Mouse (Mus musculus) embryonic facial prominence, embryonic 11.5 days (tissue): Measurements from ENCODE around the gene Stxbp4. TPM values are rescaled to one million over a fixed set of nuclear protein-coding genes. Genes with fewer than 3 reads are reported as not detected.

Experiments used
- ATAC-seq: fragments of 200-750 bp; cut with Nextera tagmentation; replicated peaks from 2 replicates; pipeline ENCODE4 v1.8.0; 2017; ENCODE audit warnings: low read depth; ENCODE audit not compliant: insufficient number of reproducible peaks, low FRiP score, low TSS enrichment
- DNase-seq: peaks from one replicate; pipeline ENCODE4 v3.0.0-alpha.2; 2015; ENCODE audit warnings: low spot score
- H3K27ac ChIP-seq: fragments of 300-500 bp; sonication (generic); replicated peaks from 2 replicates; pipeline ENCODE4 v1.5.1; 2014; ENCODE audit warnings: mild to moderate bottlenecking, low read depth, low read length, control low read depth
- H3K27me3 ChIP-seq: fragments of 300-500 bp; sonication (generic); 2 replicates; pipeline ENCODE4 v1.6.1; 2014; ENCODE audit warnings: mild to moderate bottlenecking, low read length, moderate library complexity, mixed read lengths; ENCODE audit not compliant: control insufficient read depth, insufficient read depth
- H3K36me3 ChIP-seq: fragments of 300-500 bp; sonication (generic); replicated peaks from 2 replicates; pipeline ENCODE4 v1.6.1; 2014; ENCODE audit warnings: low read depth, mild to moderate bottlenecking, low read length, moderate library complexity, mixed read lengths; ENCODE audit not compliant: control insufficient read depth, insufficient read depth
- H3K4me1 ChIP-seq: fragments of 300-500 bp; sonication (generic); 2 replicates; pipeline ENCODE4 v1.6.1; 2014; ENCODE audit warnings: low read length, mixed read lengths; ENCODE audit not compliant: control insufficient read depth, insufficient read depth
- H3K4me2 ChIP-seq: fragments of 300-500 bp; sonication (generic); 2 replicates; pipeline ENCODE4 v1.6.1; 2014; ENCODE audit warnings: low read depth, mild to moderate bottlenecking, control low read depth, low read length, moderate library complexity
- H3K4me3 ChIP-seq: fragments of 300-500 bp; sonication (generic); 2 replicates; pipeline ENCODE4 v1.5.1; 2014; ENCODE audit warnings: low read depth, low read length, control low read depth
- H3K9ac ChIP-seq: fragments of 300-500 bp; sonication (generic); replicated peaks from 2 replicates; pipeline ENCODE4 v1.6.1; 2014; ENCODE audit warnings: mild to moderate bottlenecking, control low read depth, low read length
- H3K9me3 ChIP-seq: fragments of 300-500 bp; sonication (generic); replicated peaks from 2 replicates; pipeline ENCODE4 v1.6.1; 2016; ENCODE audit warnings: mild to moderate bottlenecking, low read length, inconsistent platforms, mixed read lengths; ENCODE audit not compliant: control insufficient read depth
- WGBS: fragments of 180-500 bp; shearing (Covaris S2); extraction: QIAGEN DNeasy Blood & Tissue Kit; methylation state at CpG from one replicate; pipeline ENCODE4 v1.1.7; 2014; 5-methylcytosine and 5-hydroxymethylcytosine counted together
- polyA plus RNA-seq: library from polyadenylated mRNA; unstranded; fragments of >200 nt; fragmentation: Nextera tagmentation; extraction: Ambion mirVana; gene quantifications from 2 replicates; pipeline ENCODE4 v1.2.1, GENCODE M21; 2014

Stxbp4 gene
- polyA plus RNA-seq, 1 experiment from 2014 or later: 35.1 TPM

DNA sequence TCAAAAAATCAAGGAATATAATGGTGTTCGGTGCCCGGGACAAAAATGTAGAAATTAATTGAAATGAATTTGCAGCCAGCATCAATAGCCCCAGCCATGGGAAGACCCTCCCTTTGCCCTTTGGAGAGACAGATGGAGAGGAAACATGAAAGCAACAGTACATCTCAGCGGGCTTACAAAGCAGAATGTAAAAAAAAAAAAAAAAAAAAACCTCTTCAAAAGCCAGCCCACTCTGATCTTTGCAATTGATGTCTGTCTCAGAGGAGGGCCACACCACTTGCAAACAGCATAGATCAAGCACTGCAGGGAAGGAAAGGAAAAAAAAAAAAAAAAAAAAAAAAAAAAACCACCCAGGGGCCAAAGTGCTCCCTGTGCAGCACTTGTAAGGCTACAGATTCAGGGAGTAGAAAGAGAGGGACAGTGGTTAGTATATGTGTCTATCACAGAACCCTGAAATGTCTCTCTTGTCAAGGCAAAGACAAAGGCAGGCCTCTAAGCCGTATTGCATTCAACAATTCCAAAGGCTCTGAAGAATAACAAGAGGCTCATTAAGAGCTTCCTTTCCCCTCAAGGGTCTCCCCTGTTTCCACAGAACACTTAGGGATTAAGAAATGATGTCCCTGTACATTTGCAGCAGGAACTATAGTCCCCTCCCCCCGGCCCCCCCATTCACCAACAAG, 25.9 kb upstream of the Stxbp4 start:
- H3K36me3 ChIP-seq: no peaks in the 10 kb centered on the region
- no peak overlapping the region for H3K4me2 ChIP-seq
- H3K4me1 ChIP-seq: no peaks in the 10 kb centered on the region; the same call in 1 of the 2 replicates
- DNase-seq (peak; percentile 39), ATAC-seq (0 out of 2 replicates have a peak, but pooled peaks have one; percentile 29)
- H3K9me3 ChIP-seq: no peaks in the 10 kb centered on the region
- H3K27me3 ChIP-seq: no peaks in the 10 kb centered on the region
- WGBS: 50% methylated on average over 5 of the region's 5 CpGs
- no peak overlapping the region for H3K4me3 ChIP-seq
- H3K9ac ChIP-seq: no peak overlapping the region
- H3K27ac ChIP-seq: 0 out of 2 replicates have a peak overlapping the region, but pooled peaks have one; percentile 17

DNA sequence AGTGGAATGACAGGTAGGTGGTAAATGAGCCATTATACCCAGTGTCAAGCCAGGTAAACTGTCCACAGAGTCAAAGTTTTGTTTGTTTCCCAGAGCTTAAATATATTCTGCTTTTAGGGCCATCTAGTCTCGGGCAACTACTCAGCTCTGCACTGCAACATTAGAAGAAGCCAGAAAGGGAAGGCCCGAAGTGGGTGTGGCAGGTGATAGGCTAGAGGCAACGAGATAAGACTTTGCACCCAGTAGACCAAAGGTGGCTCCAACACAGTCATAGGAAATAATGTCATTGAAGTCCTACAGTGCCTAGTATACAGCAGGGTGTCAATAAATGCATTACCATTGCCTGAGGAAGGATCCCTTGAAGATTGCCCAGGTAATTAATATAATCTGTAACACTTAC, 25.2 kb upstream of the Stxbp4 start:
- Histone ChIP-seq H3K36me3 (no peaks in the 10 kb centered on the region), H3K27ac (no peak overlapping the region), H3K4me1 (no peaks in the 10 kb centered on the region; the same call in 1 of the 2 replicates), H3K4me2 (no peak overlapping the region), H3K9me3 (no peaks in the 10 kb centered on the region), H3K27me3 (no peaks in the 10 kb centered on the region), H3K4me3 (no peak overlapping the region), H3K9ac (no peak overlapping the region)
- no peak for ATAC-seq
- 89% methylated on average over 3 of the region's 3 CpGs for WGBS
- DNase-seq: no peak

DNA sequence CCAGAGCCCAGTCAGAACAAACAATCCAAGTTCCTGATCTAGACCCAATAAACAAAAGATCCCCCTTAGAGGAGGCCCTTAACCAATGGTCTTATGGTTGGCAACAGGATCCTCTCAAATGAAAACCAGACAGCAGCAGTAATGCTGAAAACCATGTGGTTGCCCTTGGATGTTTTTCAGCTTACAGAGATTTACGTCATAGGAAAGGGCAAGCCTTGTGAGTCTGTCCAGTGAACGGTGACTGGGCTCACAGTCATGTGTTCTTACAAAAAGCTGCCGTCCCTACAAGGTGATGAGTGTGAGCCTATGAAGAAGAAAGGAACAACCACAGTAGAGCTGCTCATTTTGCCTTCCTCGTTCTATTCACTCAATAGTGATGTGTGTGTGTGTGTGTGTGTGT, 22.8 kb upstream of the Stxbp4 start:
- Histone ChIP-seq H3K27ac (no peak overlapping the region), H3K9me3 (no peaks in the 10 kb centered on the region), H3K27me3 (no peaks in the 10 kb centered on the region), H3K4me3 (no peak overlapping the region), H3K9ac (no peak overlapping the region), H3K36me3 (no peaks in the 10 kb centered on the region), H3K4me1 (no peaks in the 10 kb centered on the region; the same call in 1 of the 2 replicates), H3K4me2 (no peak overlapping the region)
- DNase-seq (no peak), ATAC-seq (no peak)
- 72% methylated on average over 4 of the region's 4 CpGs for WGBS

DNA sequence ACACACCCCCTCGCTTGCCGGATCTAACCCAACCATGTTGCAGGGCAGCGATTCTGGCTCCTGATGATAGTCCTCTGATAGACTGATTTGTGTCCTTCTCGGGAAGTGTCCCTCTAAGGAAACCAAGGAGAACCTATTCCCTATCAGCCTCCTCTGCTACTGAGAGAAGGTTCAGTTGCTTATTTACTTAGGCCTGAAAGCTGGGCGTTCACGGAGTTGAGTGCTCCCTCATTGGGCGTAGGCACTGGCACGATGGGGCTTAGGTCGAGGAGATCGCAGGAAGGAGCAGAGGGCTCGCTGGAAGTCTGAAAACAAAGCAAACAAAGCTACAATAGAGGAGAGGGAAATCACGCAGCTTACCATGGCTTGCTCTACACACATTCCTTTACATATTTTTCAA, 19.6 kb upstream of the Stxbp4 start:
- no peak overlapping the region for H3K27ac ChIP-seq
- no peak for DNase-seq
- no peak overlapping the region for H3K9ac ChIP-seq
- no peak overlapping the region for H3K4me2 ChIP-seq
- H3K36me3 ChIP-seq: no peaks in the 10 kb centered on the region; the same call in 1 of the 2 replicates
- ATAC-seq: no peak
- no peaks in the 10 kb centered on the region for H3K27me3 ChIP-seq
- no peak overlapping the region for H3K4me3 ChIP-seq
- WGBS: 80% methylated on average over 12 of the region's 12 CpGs
- no peaks in the 10 kb centered on the region for H3K9me3 ChIP-seq
- no peaks in the 10 kb centered on the region for H3K4me1 ChIP-seq

DNA sequence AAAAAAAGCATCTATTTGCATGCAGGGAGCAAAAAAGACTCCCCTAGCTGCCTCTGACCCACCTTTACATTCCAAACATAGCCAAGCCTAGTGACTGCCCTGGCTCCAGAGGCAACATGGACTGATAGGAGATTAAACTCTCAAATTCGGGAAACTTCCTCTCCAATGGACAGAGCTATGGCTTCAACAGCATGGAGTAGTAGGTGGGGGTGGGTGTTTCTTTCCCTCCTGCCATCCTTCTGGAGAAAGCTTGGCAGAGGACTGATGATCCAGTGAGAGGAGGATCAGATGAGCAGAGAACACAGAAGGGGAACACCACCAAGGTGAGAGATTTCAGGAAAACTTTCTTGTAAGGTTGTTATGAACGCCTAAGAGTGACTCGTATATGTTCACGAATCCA, 14.7 kb upstream of the Stxbp4 start:
- no peaks in the 10 kb centered on the region; the same call in none of the 2 replicates for H3K36me3 ChIP-seq

DNA sequence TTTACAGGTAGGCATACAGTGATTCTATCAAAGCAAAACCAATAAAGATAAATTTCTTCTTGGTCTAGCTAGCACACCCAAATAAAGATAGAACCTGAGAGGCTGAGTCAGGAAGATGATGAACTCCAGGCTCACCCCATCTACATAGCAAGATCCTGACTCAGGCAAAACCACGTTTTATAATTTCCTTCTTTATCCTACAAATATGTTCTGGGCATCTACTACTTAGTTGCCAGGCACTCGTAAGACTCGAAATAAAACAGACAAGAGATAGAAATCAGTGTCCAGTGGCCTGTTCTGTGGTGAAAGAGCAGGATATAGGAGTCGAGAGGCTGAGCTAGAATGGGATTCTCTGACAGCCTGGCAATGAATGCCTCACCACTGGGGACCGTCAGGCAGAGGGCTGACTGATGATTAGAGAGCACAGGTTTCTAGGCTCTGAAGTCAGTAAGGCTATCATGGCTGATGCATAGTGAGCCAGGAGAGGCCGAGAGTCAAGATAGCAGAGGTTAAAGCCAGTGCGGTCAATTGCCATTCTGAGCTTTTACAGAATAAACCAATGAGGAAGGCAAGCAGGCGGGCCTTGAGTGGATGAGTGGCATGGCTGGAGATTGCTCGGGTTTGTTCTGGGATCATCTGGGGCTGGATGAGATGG, 12.5 kb upstream of the Stxbp4 start:
- Histone ChIP-seq H3K4me1 (no peaks in the 10 kb centered on the region), H3K9me3 (no peaks in the 10 kb centered on the region), H3K36me3 (no peaks in the 10 kb centered on the region; the same call in none of the 2 replicates), H3K4me2 (no peak overlapping the region), H3K4me3 (no peak overlapping the region), H3K27me3 (no peaks in the 10 kb centered on the region), H3K27ac (no peak overlapping the region), H3K9ac (no peak overlapping the region)
- DNase-seq (no peak), ATAC-seq (no peak)
- 86% methylated on average over 9 of the region's 9 CpGs for WGBS

More for the DNA sequence above, 14.7 kb upstream of the Stxbp4 start:
- H3K9ac ChIP-seq: no peak overlapping the region
- H3K9me3 ChIP-seq: no peaks in the 10 kb centered on the region
- no peak overlapping the region for H3K4me2 ChIP-seq
- 92% methylated on average over 4 of the region's 4 CpGs for WGBS
- H3K4me1 ChIP-seq: no peaks in the 10 kb centered on the region
- DNase-seq: no peak
- ATAC-seq: no peak
- no peak overlapping the region for H3K4me3 ChIP-seq
- H3K27ac ChIP-seq: no peak overlapping the region
- H3K27me3 ChIP-seq: no peaks in the 10 kb centered on the region

DNA sequence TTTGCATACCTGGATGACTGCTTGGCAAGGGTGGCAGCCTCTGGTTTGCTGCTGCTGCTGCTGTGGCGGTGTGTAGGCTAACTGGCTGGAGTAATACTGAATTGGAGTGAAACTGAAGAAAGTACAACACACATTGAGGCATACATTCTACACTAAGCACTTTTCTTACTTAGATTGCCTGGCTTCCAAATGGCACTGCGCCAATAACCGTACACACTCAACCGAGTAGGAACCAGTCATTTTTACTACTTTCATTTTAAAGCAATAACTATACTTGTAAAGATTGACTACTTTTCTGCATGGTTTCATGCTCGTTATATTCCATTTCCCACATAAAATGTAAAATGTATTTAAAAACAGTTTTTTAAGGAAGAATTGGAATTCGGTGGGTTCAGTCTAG, 11.9 kb upstream of the Stxbp4 start:
- DNase-seq (no peak), ATAC-seq (no peak)
- no peaks in the 10 kb centered on the region for H3K27me3 ChIP-seq
- no peak overlapping the region for H3K9ac ChIP-seq
- no peak overlapping the region for H3K4me2 ChIP-seq
- no peaks in the 10 kb centered on the region for H3K9me3 ChIP-seq
- H3K4me1 ChIP-seq: no peaks in the 10 kb centered on the region
- no peaks in the 10 kb centered on the region; the same call in none of the 2 replicates for H3K36me3 ChIP-seq
- no peak overlapping the region for H3K27ac ChIP-seq
- no peak overlapping the region for H3K4me3 ChIP-seq
- WGBS: 96% methylated on average over 6 of the region's 6 CpGs

DNA sequence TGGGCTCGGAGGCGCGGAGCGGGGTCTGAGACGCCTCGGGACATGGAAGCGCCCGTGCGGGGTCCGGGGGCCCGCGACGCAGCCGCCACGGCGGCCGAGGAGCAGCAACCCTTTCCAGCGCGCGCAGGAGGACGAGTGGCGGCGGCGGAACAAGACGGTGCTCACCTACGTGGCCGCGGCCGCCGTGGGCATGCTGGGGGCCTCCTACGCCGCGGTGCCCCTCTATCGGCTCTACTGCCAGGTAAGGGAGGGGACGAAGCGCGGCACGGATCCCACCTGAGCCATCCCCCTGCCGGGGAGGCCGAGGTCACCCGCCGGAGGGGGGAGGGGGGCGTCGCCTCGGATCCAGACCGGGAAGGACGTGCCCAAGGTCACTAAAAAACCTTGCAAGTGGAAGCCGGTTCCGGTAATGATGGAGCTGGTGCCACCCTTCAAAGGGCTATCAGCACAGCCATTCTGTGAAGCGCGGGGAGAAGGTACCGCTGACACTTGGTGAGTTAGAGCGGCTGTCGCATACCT, 487 bp upstream of the Stxbp4 start:
- Histone ChIP-seq H3K27ac (peak overlapping the region; percentile 77), H3K4me2 (peak overlapping the region; percentile 61), H3K9ac (peak overlapping the region; percentile 96), H3K4me3 (peak overlapping the region; percentile 97), H3K9me3 (no peaks in the 10 kb centered on the region), H3K4me1 (no peaks in the 10 kb centered on the region), H3K27me3 (no peaks in the 10 kb centered on the region), H3K36me3 (no peaks in the 10 kb centered on the region)
- under 1% methylated on average over 44 of the region's 54 CpGs for WGBS
- peak; percentile 43 for DNase-seq
- peak; percentile 26 for ATAC-seq
